Mouse (Mus musculus) bone marrow, adult 2 months (tissue): ENCODE results near the gene H2-M5.

Experiments
- CTCF ChIP-seq: fragments of 200-500 bp; IDR thresholded peaks from 2 replicates; pipeline ENCODE4 v1.5.1; 2011; ENCODE audit warnings: low read length, control low read depth; ENCODE audit not compliant: control insufficient read depth, insufficient read depth
- POLR2A ChIP-seq: fragments of 200-500 bp; IDR thresholded peaks from 2 replicates; pipeline ENCODE4 v1.6.1; 2011; ENCODE audit warnings: low read depth, mild to moderate bottlenecking, control low read depth, low read length, borderline replicate concordance; ENCODE audit not compliant: control insufficient read depth

DNA sequence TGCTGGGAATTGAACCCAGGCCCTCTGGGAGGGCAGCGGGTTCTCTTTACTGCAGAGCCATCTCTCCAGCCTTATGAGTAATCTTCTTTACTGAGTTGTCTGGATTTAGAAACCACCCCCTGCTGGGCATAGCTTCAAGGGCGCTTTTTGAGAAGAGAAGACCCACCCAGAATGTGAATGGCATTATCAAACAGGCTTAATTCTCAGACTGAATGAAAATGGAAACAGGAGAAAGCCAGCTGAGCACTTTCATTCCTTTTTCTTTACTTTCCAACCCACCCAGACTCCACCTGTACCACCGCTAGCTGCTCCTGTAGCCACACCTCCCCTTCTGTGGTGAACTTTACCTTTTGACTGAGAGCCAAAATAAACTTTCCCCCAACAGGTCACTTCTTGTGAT, 6.1 kb upstream of the H2-M5 start:
- TF ChIP-seq CTCF (no peak), POLR2A (no peak)
